In genomic region chr5:114945072-114945471, GRCm38 (mm10) we compare ENCODE assay signal across 25 mouse cellular contexts. TPM values are rescaled to one million over a fixed set of nuclear protein-coding genes. Genes with fewer than 3 reads are reported as not detected.
DNase-seq lines count a peak whose midpoint lies in the region; ATAC-seq and TF ChIP-seq lines count a peak whose summit lies in the region.
"Had no signal": no experiment of that assay in that cellular context is flagged by ENCODE, and none has a peak within 500 bp of the region (broad histone marks: within the 10 kb centered on the region; RNA-seq: fewer than 3 reads in every experiment).

No protein-coding gene starts in this region.

- H3K9me3 ChIP-seq in intestine, postnatal 0 days (ENCODE audit: control insufficient read depth), result no peaks in the 10 kb centered on the region
- H3K9me3 ChIP-seq: embryonic facial prominence, embryonic 12.5 days; forebrain, embryonic 15.5 days; heart, embryonic 10.5 days had no signal

- H3K4me1 ChIP-seq in liver, adult 2 months (ENCODE audit: control insufficient read depth, insufficient read depth, low read length), result peaks cover 5% of the 10 kb centered on the region; the same call in 1 of the 2 replicates
- peaks cover 6% of the 10 kb centered on the region; the same call in 1 of the 2 replicates for H3K4me1 ChIP-seq in intestine, postnatal 0 days (replicated peaks; ENCODE audit: control insufficient read depth, insufficient read depth, low read length)

- H3K36me3 ChIP-seq in liver, adult 2 months (ENCODE audit: control insufficient read depth, insufficient read depth, low read length), result peaks cover 2% of the 10 kb centered on the region; the same call in 1 of the 2 replicates
- H3K36me3 ChIP-seq in intestine, postnatal 0 days (ENCODE audit: control insufficient read depth, insufficient read depth), result peaks cover 41% of the 10 kb centered on the region

- H3K9ac ChIP-seq in liver, adult 2 months (ENCODE audit: low read depth, low read length), result no peak overlapping the region
- no peak overlapping the region for H3K9ac ChIP-seq in intestine, postnatal 0 days (ENCODE audit: low read depth, low read length)
- H3K9ac ChIP-seq: embryonic facial prominence, embryonic 12.5 days; forebrain, embryonic 15.5 days had no signal

- no peak overlapping the region for H3K27ac ChIP-seq in liver, adult 2 months (replicated peaks; ENCODE audit: insufficient read depth, low read depth, low read length)
- H3K27ac ChIP-seq in intestine, postnatal 0 days (ENCODE audit: low read depth, low read length), result no peak overlapping the region
- H3K27ac ChIP-seq: embryonic facial prominence, embryonic 12.5 days; forebrain, embryonic 15.5 days; heart, embryonic 10.5 days had no signal

- peaks cover 3% of the 10 kb centered on the region; the same call in 1 of the 2 replicates for H3K79me2 ChIP-seq in liver, adult 2 months (ENCODE audit: control insufficient read depth, insufficient read depth, low read length)

- no peak overlapping the region for H3K4me3 ChIP-seq in liver, adult 2 months (ENCODE audit: insufficient read depth, low read depth, low read length)
- no peak overlapping the region for H3K4me3 ChIP-seq in intestine, postnatal 0 days (ENCODE audit: low read depth, low read length)
- H3K4me3 ChIP-seq: embryonic facial prominence, embryonic 12.5 days; forebrain, embryonic 15.5 days; heart, embryonic 10.5 days had no signal

- 82% methylated on average over 10 of the region's 10 CpGs for WGBS in liver, adult 2 months
- 68% methylated on average over 10 of the region's 10 CpGs for WGBS in intestine, postnatal 0 days

- DNase-seq in kidney, adult 8-10 months, result peak; percentile 66 to 69
- no peak for DNase-seq in kidney, postnatal 10 days
- DNase-seq in liver, adult 2 months (ENCODE audit: extremely low read depth, low read depth, low spot score), result peak; percentile 63
- DNase-seq in liver, result no peak
- DNase-seq in testis, postnatal 14 days (ENCODE audit: low spot score), result no peak
- DNase-seq: adrenal gland, postnatal 14 days; cerebellum, adult 11-12 months; cerebellum, adult 9-10 months; cerebellum, postnatal 25 days; gastrocnemius, postnatal 36 days; heart, adult 11 months; heart, postnatal 10 days; heart, postnatal 4 days had no signal

- no peak for TF ChIP-seq POLR2A in liver, adult 2 months (IDR thresholded peaks at IDR 0.05; ENCODE audit: extremely low read depth, insufficient read depth, low read length)

- peak; percentile 47 for ATAC-seq in intestine, postnatal 0 days
- ATAC-seq: activated CD4-positive, CD25-positive, alpha-beta regulatory T cell, adult 4 months; forebrain, embryonic 15.5 days; Patski had no signal

- H3K27me3 ChIP-seq in liver, adult 2 months (ENCODE audit: control insufficient read depth, insufficient read depth, low read length), result no peaks in the 10 kb centered on the region
- no peaks in the 10 kb centered on the region for H3K27me3 ChIP-seq in intestine, postnatal 0 days (replicated peaks; ENCODE audit: control insufficient read depth, insufficient read depth, low read length)
- H3K27me3 ChIP-seq: CH12.LX; embryonic facial prominence, embryonic 12.5 days; forebrain, embryonic 15.5 days; Patski had no signal

- H3K4me2 ChIP-seq in intestine, postnatal 0 days (replicated peaks; ENCODE audit: low read depth), result no peak overlapping the region
- H3K4me2 ChIP-seq: embryonic facial prominence, embryonic 12.5 days; forebrain, embryonic 15.5 days had no signal

- TF ChIP-seq CTCF in liver, adult 2 months (IDR thresholded peaks at IDR 0.05; ENCODE audit: low read depth, low read length), result no peak
- no peak for TF ChIP-seq CTCF in intestine, postnatal 0 days (IDR thresholded peaks at IDR 0.05; ENCODE audit: low read depth)

RNA-seq across cellular contexts. Expression of gene 2210016L21Rik, which starts 3.1 kb away (rescaled TPM):
- 3.0 and 5.2 TPM in 2 replicates for total RNA-seq in liver, adult 2 months (2014; rRNA removed)
- polyA plus RNA-seq in liver, adult 2 months (2012; rRNA removed), result 5.2 and 6.1 TPM in 2 replicates
- 55.6 and 56.5 TPM in 2 replicates for polyA plus RNA-seq in intestine, postnatal 0 days (2015; fragmentation: Nextera tagmentation; extraction: Ambion mirVana)

RNA-seq across cellular contexts. Expression of gene Oasl1, which starts 22.0 kb away (rescaled TPM):
- total RNA-seq in liver, adult 2 months (2014; rRNA removed), result 5.8 and 6.6 TPM in 2 replicates
- 15.4 and 16.8 TPM in 2 replicates for polyA plus RNA-seq in liver, adult 2 months (2012; rRNA removed)
- 20.1 and 25.5 TPM in 2 replicates for polyA plus RNA-seq in intestine, postnatal 0 days (2015; fragmentation: Nextera tagmentation; extraction: Ambion mirVana)
- total RNA-seq: CH12.LX; gastrocnemius, adult 8-10 months had no signal
- polyA plus RNA-seq: heart, embryonic 10.5 days had no signal

RNA-seq across cellular contexts. Expression of gene Hnf1a, which starts 25.8 kb away (rescaled TPM):
- total RNA-seq in liver, adult 2 months (2014; rRNA removed), result 6.1 and 9.3 TPM in 2 replicates
- polyA plus RNA-seq in liver, adult 2 months (2012; rRNA removed), result 13.5 and 19.2 TPM in 2 replicates
- 15.9 and 16.1 TPM in 2 replicates for polyA plus RNA-seq in intestine, postnatal 0 days (2015; fragmentation: Nextera tagmentation; extraction: Ambion mirVana)
- total RNA-seq: adrenal gland, adult 18-20 months; CH12.LX; gastrocnemius, adult 8-10 months; gastrocnemius, postnatal 36 days; heart, postnatal 10 days; heart, postnatal 4 days had no signal
- polyA plus RNA-seq: cortical plate, adult 2 months; forebrain, embryonic 11.5 days; forebrain, embryonic 15.5 days; heart, embryonic 14.5 days had no signal

RNA-seq across cellular contexts. Expression of gene Oasl2, which starts 48.3 kb away (rescaled TPM):
- total RNA-seq in liver, adult 2 months (2014; rRNA removed), result 4.1 and 6.3 TPM in 2 replicates
- polyA plus RNA-seq in liver, adult 2 months (2012; rRNA removed), result 1.5 and 4.2 TPM in 2 replicates
- polyA plus RNA-seq in intestine, postnatal 0 days (2015; fragmentation: Nextera tagmentation; extraction: Ambion mirVana), result 78.7 and 88.6 TPM in 2 replicates
- total RNA-seq: CH12.LX had no signal

Comparison
In these comparisons a context has a peak if more than half of its experiments do, and no peak if none do; other contexts are left out.
1. DNase-seq: peak in kidney, adult 8-10 months (2 of 2) and liver, adult 2 months (single experiment); none in kidney, postnatal 10 days (single experiment), liver (single experiment) and testis, postnatal 14 days (single experiment).